Mouse (Mus musculus) testis, adult 2 months (tissue): ENCODE measurements at regions not wholly inside any gene's neighbourhood (a gene's known extent, or its start where the extent isn't known, plus 50 kb on each side); places are given as distances from the start of the nearest gene placed in this dataset.

Experiments used
- H3K27ac ChIP-seq: fragments of 200-500 bp; 2 replicates; pipeline ENCODE4 v1.5.1; 2012; ENCODE audit warnings: low read depth, low read length; ENCODE audit not compliant: control insufficient read depth, insufficient read depth
- H3K27me3 ChIP-seq: fragments of 200-500 bp; 2 replicates; pipeline ENCODE4 v1.6.1; 2012; ENCODE audit warnings: mild to moderate bottlenecking, low read length, moderate library complexity; ENCODE audit not compliant: control insufficient read depth, insufficient read depth
- H3K36me3 ChIP-seq: fragments of 200-500 bp; 2 replicates; pipeline ENCODE4 v1.6.1; 2012; ENCODE audit warnings: mild to moderate bottlenecking, low read length; ENCODE audit not compliant: control insufficient read depth, insufficient read depth
- H3K4me1 ChIP-seq: fragments of 200-500 bp; 2 replicates; pipeline ENCODE4 v1.6.1; 2012; ENCODE audit warnings: low read length; ENCODE audit not compliant: control insufficient read depth, insufficient read depth
- H3K4me3 ChIP-seq: fragments of 200-500 bp; 2 replicates; pipeline ENCODE4 v1.5.1; 2012; ENCODE audit warnings: low read depth, mild to moderate bottlenecking, low read length, moderate library complexity, mixed read lengths; ENCODE audit not compliant: control insufficient read depth
- CTCF ChIP-seq: fragments of 200-500 bp; IDR thresholded peaks from 2 replicates; pipeline ENCODE4 v1.5.1; 2012; ENCODE audit warnings: low read depth, mild to moderate bottlenecking, inconsistent platforms, low read length, moderate library complexity; ENCODE audit not compliant: control insufficient read depth, insufficient read depth, insufficient replicate concordance
- POLR2A ChIP-seq: fragments of 200-500 bp; IDR thresholded peaks from 2 replicates; pipeline ENCODE4 v1.6.1; 2012; ENCODE audit warnings: low read depth, mild to moderate bottlenecking, inconsistent platforms, low read length, moderate library complexity; ENCODE audit not compliant: control insufficient read depth

DNA sequence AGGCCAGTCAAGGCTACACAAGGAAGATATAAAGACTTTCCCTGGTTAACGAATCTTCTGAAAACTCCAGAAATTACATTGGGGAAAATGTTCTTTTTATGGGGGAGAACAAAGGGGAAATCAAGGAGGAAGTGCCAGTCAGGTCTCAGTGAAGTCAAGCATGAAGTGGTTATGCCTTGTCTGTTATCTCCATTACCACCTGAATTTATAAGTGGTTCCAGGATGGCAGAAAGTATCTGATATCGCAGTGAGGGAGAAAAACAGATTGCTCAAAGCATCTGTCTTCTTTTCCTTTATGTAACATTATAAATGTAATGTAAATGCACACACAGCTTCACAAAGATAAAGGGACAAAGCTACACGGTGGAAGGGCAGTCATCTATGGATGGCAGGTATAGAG, 195.0 kb downstream of the Sptssa start:
- no peak overlapping the region for H3K4me3 ChIP-seq
- H3K27me3 ChIP-seq, result no peaks in the 10 kb centered on the region
- H3K36me3 ChIP-seq, result no peaks in the 10 kb centered on the region
- no peak overlapping the region for H3K27ac ChIP-seq
- TF ChIP-seq POLR2A, result no peak
- no peak for TF ChIP-seq CTCF
- no peaks in the 10 kb centered on the region for H3K4me1 ChIP-seq

DNA sequence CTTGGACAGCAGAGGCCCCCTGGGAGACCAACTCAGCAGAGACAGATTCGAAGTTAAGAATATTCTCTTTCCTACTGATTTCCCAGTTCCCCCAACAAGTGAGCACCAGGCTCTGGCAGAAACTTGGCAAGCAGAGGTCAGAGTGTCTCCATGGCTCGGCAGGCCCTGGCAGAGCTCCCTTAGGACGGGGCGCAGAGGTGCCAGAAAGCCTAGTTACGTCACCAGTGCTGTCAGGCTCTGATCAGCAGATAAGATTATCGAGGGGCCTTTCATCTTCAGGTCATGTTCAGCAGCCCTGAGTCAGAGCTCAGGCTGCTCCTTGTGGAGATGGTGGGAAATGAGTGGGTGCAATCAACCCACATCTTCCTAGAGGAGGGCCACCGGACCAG, 196.2 kb downstream of the Sptssa start:
- H3K27ac ChIP-seq, result no peak overlapping the region
- no peaks in the 10 kb centered on the region for H3K27me3 ChIP-seq
- H3K36me3 ChIP-seq, result no peaks in the 10 kb centered on the region
- H3K4me3 ChIP-seq, result no peak overlapping the region
- no peaks in the 10 kb centered on the region for H3K4me1 ChIP-seq
- TF ChIP-seq POLR2A, result no peak

DNA sequence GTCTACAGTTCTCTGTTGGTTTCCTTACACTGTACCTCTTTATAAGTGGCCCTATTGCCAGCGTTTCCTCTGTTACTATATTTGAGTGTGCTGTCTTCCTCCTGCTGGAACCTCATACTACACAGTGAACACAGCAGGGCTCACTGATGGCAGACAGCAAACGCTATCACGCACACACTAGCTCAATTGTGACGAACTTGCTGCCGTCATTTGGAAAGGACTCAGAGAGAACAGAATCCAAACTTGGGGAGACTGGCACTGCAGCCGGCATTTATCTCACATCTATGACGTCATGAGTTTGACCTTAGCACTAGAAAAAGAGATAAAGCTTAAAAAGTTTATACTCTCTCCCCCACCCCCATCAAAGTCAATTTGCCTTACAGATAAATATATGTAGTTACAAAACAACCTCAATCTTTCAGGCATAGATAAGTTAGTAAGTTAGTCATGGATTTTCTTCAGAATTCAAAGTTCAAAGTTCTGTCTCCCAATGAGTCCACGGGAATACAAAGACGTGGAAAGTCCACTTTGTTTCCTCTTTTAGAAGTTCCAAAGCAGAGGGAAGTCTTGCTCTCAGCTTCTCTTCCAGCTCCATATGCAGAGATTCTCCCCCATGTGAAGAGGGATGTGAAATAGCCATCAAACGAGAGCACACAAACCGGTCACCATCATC, 196.8 kb downstream of the Sptssa start:
- no peaks in the 10 kb centered on the region for H3K36me3 ChIP-seq
- TF ChIP-seq CTCF, result no peak
- TF ChIP-seq POLR2A, result no peak
- H3K4me3 ChIP-seq, result no peak overlapping the region
- H3K27me3 ChIP-seq, result no peaks in the 10 kb centered on the region
- H3K4me1 ChIP-seq, result no peaks in the 10 kb centered on the region; the same call in 1 of the 2 replicates
- no peak overlapping the region for H3K27ac ChIP-seq

DNA sequence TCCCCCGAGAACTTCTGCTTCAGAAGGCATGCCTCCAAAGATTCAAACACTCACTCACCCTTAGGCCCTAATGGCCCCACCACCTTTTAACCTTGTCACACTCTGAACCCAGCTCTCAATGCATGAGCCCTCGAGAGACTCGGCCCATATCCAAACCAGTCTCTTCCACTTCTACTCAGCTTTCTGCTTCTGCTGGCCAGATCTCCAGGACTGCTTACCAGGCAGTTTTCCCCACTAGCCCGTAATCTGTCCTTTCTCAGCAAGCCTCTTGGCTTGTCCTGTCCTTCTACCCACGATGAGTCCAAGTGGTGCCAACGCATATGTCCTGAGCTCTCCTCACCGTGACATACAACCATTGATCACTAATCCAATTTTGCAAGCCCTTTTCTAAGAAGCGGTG, 199.6 kb downstream of the Sptssa start:
- no peaks in the 10 kb centered on the region for H3K27me3 ChIP-seq
- no peak overlapping the region for H3K27ac ChIP-seq
- no peak overlapping the region for H3K4me3 ChIP-seq
- no peaks in the 10 kb centered on the region; the same call in 1 of the 2 replicates for H3K4me1 ChIP-seq
- TF ChIP-seq CTCF (no peak), POLR2A (no peak)
- no peaks in the 10 kb centered on the region for H3K36me3 ChIP-seq

DNA sequence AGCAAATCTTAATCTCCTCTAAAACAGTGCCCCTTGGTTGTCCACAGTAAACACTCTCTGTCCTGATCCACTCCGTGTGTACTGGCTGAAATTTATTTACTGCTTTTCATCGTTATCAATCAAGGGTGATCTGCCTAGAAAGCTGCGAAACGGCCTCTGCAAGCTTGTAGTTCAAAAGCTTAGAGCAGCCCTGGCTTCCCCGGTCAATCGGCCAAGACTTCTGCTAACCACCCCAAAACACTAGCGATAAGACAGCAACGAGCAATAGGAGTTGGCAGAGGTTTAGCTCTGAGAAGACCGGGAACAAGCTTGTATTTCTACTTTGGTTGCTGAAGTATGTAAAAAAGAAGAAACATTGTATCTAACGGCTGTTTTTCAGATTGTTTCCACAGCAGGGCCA, 201.8 kb downstream of the Sptssa start:
- Histone ChIP-seq H3K4me3 (no peak overlapping the region), H3K36me3 (no peaks in the 10 kb centered on the region), H3K27ac (no peak overlapping the region), H3K27me3 (no peaks in the 10 kb centered on the region), H3K4me1 (no peaks in the 10 kb centered on the region; the same call in 1 of the 2 replicates)
- TF ChIP-seq POLR2A, result no peak
- no peak for TF ChIP-seq CTCF

DNA sequence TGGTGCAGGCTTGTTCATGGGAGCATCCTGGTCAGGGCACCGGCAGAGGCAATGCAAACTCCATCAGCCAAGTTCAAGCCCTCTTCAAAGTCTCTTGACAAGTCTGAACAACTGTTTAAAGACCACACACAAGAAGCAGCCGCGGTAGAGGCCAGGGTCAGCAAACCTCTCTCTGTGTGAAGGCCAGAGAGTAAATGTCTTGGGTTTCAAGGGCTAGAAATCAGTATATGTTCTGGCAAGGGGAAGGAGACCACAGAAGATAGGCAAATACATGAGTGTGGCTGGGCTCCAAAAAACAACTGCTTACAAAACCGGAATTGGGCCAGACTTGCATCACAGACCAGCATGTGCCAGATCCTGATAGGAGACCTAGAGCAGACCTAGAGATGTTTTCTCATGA, 203.0 kb downstream of the Sptssa start:
- no peaks in the 10 kb centered on the region for H3K36me3 ChIP-seq
- no peak for TF ChIP-seq POLR2A
- TF ChIP-seq CTCF, result no peak

DNA sequence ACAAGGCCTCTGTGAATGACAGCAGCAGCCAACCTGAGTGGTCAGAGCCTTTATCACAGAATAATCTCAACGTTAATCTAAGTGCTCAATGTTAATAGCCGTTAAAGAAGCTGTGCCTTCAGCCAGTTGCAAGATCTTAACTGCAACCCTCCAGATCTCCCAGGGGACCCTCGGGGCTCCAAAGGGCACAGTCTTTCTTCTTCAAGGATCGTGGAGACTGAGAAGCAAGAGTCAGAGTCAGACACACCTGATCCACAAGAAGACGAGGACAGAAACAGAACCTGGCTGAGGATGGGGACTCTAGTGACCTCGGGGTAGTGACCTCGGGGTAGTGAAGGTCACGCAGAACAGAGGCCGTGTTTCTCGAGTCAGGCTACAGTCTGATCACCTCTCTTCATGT, 206.0 kb downstream of the Sptssa start:
- Histone ChIP-seq H3K36me3 (no peaks in the 10 kb centered on the region), H3K4me3 (no peak overlapping the region), H3K27ac (no peak overlapping the region), H3K4me1 (no peaks in the 10 kb centered on the region; the same call in 1 of the 2 replicates), H3K27me3 (no peaks in the 10 kb centered on the region)
- TF ChIP-seq POLR2A, result no peak
- TF ChIP-seq CTCF, result no peak

More for the DNA sequence above, 203.0 kb downstream of the Sptssa start:
- Histone ChIP-seq H3K4me3 (no peak overlapping the region), H3K27ac (no peak overlapping the region), H3K27me3 (no peaks in the 10 kb centered on the region), H3K4me1 (no peaks in the 10 kb centered on the region; the same call in 1 of the 2 replicates)

DNA sequence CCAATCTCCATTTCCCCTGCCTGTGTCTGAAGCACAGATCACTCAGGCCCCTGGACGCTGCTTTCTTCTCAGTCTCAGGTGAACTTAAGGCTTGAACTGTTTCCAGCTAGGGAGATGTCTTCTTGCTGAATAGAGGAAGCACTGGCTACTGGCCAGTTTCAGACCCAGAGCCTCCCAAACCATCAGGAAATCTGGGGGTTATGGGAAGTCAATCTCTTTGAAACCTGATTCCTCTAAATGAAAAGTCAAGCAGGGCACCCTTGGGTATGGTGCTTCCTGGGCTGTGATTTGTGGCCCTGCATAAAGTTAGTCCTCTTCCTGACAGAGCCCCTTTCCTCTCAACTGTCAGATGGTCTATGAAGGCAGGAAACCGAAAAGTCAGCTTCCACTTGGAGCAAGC, 208.2 kb downstream of the Sptssa start:
- Histone ChIP-seq H3K36me3 (no peaks in the 10 kb centered on the region), H3K27ac (no peak overlapping the region), H3K4me3 (no peak overlapping the region), H3K27me3 (no peaks in the 10 kb centered on the region), H3K4me1 (no peaks in the 10 kb centered on the region)
- TF ChIP-seq CTCF, result no peak
- no peak for TF ChIP-seq POLR2A
